Mouse (Mus musculus) lung, adult 18-20 months (tissue): ENCODE data around the gene Mfsd4b1.

ENCODE experiments used
- DNase-seq, 2 experiments: peaks; one replicate each; pipeline ENCODE4 v3.0.0; 2022; ENCODE audit warnings: mixed read lengths in 2 of 2

Gene Mfsd4b1

GRCm38 (mm10) chr10:40024554-40025428 lies at the start of gene Mfsd4b1:
Mfsd4b1 (minus strand) TSS chr10:40025268.
- DNase-seq = peak; percentile 82 to 86

GRCm38 (mm10) chr10:40073608-40074007 lies 48.5 kb upstream of the Mfsd4b1 start:
- peak; percentile 27 to 34 for DNase-seq

GRCm38 (mm10) chr10:40070684-40071083 lies 45.6 kb upstream of the Mfsd4b1 start:
- no peak for DNase-seq

- DNase-seq = peak; percentile 30 to 51
Measured at GRCm38 (mm10) chr10:40069270-40069669, 44.2 kb upstream of the Mfsd4b1 start.

- DNase-seq = no peak
Measured at GRCm38 (mm10) chr10:40068595-40068994, 43.5 kb upstream of the Mfsd4b1 start.

GRCm38 (mm10) chr10:40067529-40067928 lies 42.5 kb upstream of the Mfsd4b1 start:
- DNase-seq = no peak

GRCm38 (mm10) chr10:40067071-40067470 lies 42.0 kb upstream of the Mfsd4b1 start:
- no peak for DNase-seq

GRCm38 (mm10) chr10:40065357-40065756 lies 40.3 kb upstream of the Mfsd4b1 start:
- no peak for DNase-seq

GRCm38 (mm10) chr10:40063291-40063890 lies 38.3 kb upstream of the Mfsd4b1 start:
- DNase-seq = no peak

- no peak for DNase-seq
Measured at GRCm38 (mm10) chr10:40062812-40063211, 37.7 kb upstream of the Mfsd4b1 start.

GRCm38 (mm10) chr10:40061926-40062325 lies 36.9 kb upstream of the Mfsd4b1 start:
- DNase-seq = no peak

- no peak for DNase-seq
Measured at GRCm38 (mm10) chr10:40058786-40059120, 33.7 kb upstream of the Mfsd4b1 start.

GRCm38 (mm10) chr10:40058062-40058785 lies 33.2 kb upstream of the Mfsd4b1 start:
- no peak for DNase-seq

- DNase-seq = no peak
Measured at GRCm38 (mm10) chr10:40057615-40058014, 32.5 kb upstream of the Mfsd4b1 start.

GRCm38 (mm10) chr10:40054455-40054854 lies 29.4 kb upstream of the Mfsd4b1 start:
- DNase-seq = no peak

- DNase-seq = no peak
Measured at GRCm38 (mm10) chr10:40053896-40054295, 28.8 kb upstream of the Mfsd4b1 start.

- peak in 1 of 2 experiments; percentile 15 for DNase-seq
Measured at GRCm38 (mm10) chr10:40053257-40053895, 28.3 kb upstream of the Mfsd4b1 start.

- no peak for DNase-seq
Measured at GRCm38 (mm10) chr10:40051997-40052396, 26.9 kb upstream of the Mfsd4b1 start.

- no peak for DNase-seq
Measured at GRCm38 (mm10) chr10:40050763-40051162, 25.7 kb upstream of the Mfsd4b1 start.

- peak in 1 of 2 experiments; percentile 24 for DNase-seq
Measured at GRCm38 (mm10) chr10:40041339-40041738, 16.3 kb upstream of the Mfsd4b1 start.

GRCm38 (mm10) chr10:40036686-40037560 lies 11.9 kb upstream of the Mfsd4b1 start:
- DNase-seq = no peak

- no peak for DNase-seq
Measured at GRCm38 (mm10) chr10:40034956-40035355, 9.9 kb upstream of the Mfsd4b1 start.
